ENCODE assay signal across 23 mouse cellular contexts in genomic region chr10:45075491-45076051, GRCm38 (mm10). TPM values are rescaled to one million over a fixed set of nuclear protein-coding genes. Genes with fewer than 3 reads are reported as not detected.
A peak's percentile ranks its signal among the peaks of the same experiment; 100 is the strongest.
DNase-seq lines count a peak whose midpoint lies in the region; ATAC-seq lines count a peak whose summit lies in the region.
"Had no signal": no experiment of that assay in that cellular context is flagged by ENCODE, and none has a peak within 500 bp of the region (broad histone marks: within the 10 kb centered on the region; RNA-seq: fewer than 3 reads in every experiment).

No protein-coding gene starts in this region.

- peaks cover 31% of the 10 kb centered on the region for H3K36me3 ChIP-seq in heart, embryonic 12.5 days
- H3K36me3 ChIP-seq in midbrain, embryonic 11.5 days (ENCODE audit: control insufficient read depth, insufficient read depth, low read length) = no peaks in the 10 kb centered on the region
- H3K36me3 ChIP-seq in midbrain, embryonic 13.5 days = peaks cover 36% of the 10 kb centered on the region

- H3K9me3 ChIP-seq in heart, embryonic 12.5 days (replicated peaks) = no peaks in the 10 kb centered on the region
- no peaks in the 10 kb centered on the region for H3K9me3 ChIP-seq in midbrain, embryonic 11.5 days (ENCODE audit: control insufficient read depth, low read length)
- no peaks in the 10 kb centered on the region for H3K9me3 ChIP-seq in midbrain, embryonic 13.5 days
- H3K9me3 ChIP-seq: embryonic facial prominence, embryonic 12.5 days; intestine, embryonic 15.5 days; limb, embryonic 13.5 days; liver, embryonic 13.5 days had no signal

- H3K9ac ChIP-seq in heart, embryonic 12.5 days = peak overlapping the region; percentile 23; the same call in 1 of the 2 replicates
- no peak overlapping the region for H3K9ac ChIP-seq in midbrain, embryonic 11.5 days (ENCODE audit: low read length)
- H3K9ac ChIP-seq in midbrain, embryonic 13.5 days (replicated peaks) = no peak overlapping the region
- H3K9ac ChIP-seq: embryonic facial prominence, embryonic 12.5 days; intestine, embryonic 15.5 days; limb, embryonic 13.5 days; liver, embryonic 13.5 days; lung, embryonic 14.5 days had no signal

- H3K4me3 ChIP-seq in heart, embryonic 12.5 days = no peak overlapping the region
- H3K4me3 ChIP-seq in midbrain, embryonic 11.5 days (ENCODE audit: low read depth, low read length) = no peak overlapping the region
- no peak overlapping the region for H3K4me3 ChIP-seq in midbrain, embryonic 13.5 days (replicated peaks)
- H3K4me3 ChIP-seq: embryonic facial prominence, embryonic 12.5 days; erythroblast, embryonic 14.5 days; intestine, embryonic 15.5 days; limb, embryonic 13.5 days; liver, embryonic 13.5 days had no signal

- H3K27ac ChIP-seq in heart, embryonic 12.5 days (ENCODE audit: poor library complexity, severe bottlenecking) = 0 out of 2 replicates have a peak overlapping the region, but pooled peaks have one; percentile 15
- H3K27ac ChIP-seq in midbrain, embryonic 11.5 days (ENCODE audit: low read depth, low read length) = no peak overlapping the region
- no peak overlapping the region for H3K27ac ChIP-seq in midbrain, embryonic 13.5 days
- H3K27ac ChIP-seq: embryonic facial prominence, embryonic 12.5 days; intestine, embryonic 15.5 days; limb, embryonic 13.5 days; liver, embryonic 13.5 days had no signal

- H3K4me1 ChIP-seq in heart, embryonic 12.5 days (replicated peaks) = peaks cover 53% of the 10 kb centered on the region
- H3K4me1 ChIP-seq in midbrain, embryonic 11.5 days (ENCODE audit: control insufficient read depth, insufficient read depth, low read length) = 0 out of 2 replicates have a peak, but pooled peaks cover 3% of the 10 kb centered on the region
- peaks cover 26% of the 10 kb centered on the region for H3K4me1 ChIP-seq in midbrain, embryonic 13.5 days (replicated peaks)
- H3K4me1 ChIP-seq: embryonic facial prominence, embryonic 12.5 days had no signal

- H3K4me2 ChIP-seq in heart, embryonic 12.5 days = no peak overlapping the region
- no peak overlapping the region for H3K4me2 ChIP-seq in midbrain, embryonic 11.5 days
- no peak overlapping the region for H3K4me2 ChIP-seq in midbrain, embryonic 13.5 days (replicated peaks)
- H3K4me2 ChIP-seq: embryonic facial prominence, embryonic 12.5 days; intestine, embryonic 15.5 days; limb, embryonic 13.5 days; liver, embryonic 13.5 days; lung, embryonic 14.5 days had no signal

- no peak for DNase-seq in heart, adult 9 months (ENCODE audit: low spot score in 2 of 2)
- no peak for DNase-seq in midbrain, embryonic 11.5 days (ENCODE audit: low spot score, missing footprints)
- peak; percentile 22 for DNase-seq in MN1 (ENCODE audit: low spot score)
- no peak for DNase-seq in kidney, postnatal 4 days
- DNase-seq: adrenal gland, postnatal 10 days; cerebellum, adult 9-11 months; gastrocnemius, postnatal 36 days; heart, postnatal 36 days; kidney, adult 9 months; liver, embryonic 13.5 days; lung, embryonic 14.5 days; lung, postnatal 4 days; right cerebral cortex, postnatal 14 days; spleen, adult 18-20 months; thymus, postnatal 36 days had no signal

- no peak; the same call in 1 of the 2 replicates for ATAC-seq in heart, embryonic 12.5 days (ENCODE audit: insufficient number of reproducible peaks, low FRiP score)
- ATAC-seq in midbrain, embryonic 11.5 days (ENCODE audit: low FRiP score) = peak; percentile 19; the same call in 1 of the 2 replicates
- ATAC-seq in midbrain, embryonic 13.5 days = no peak
- 0 out of 2 replicates have a peak, but pooled peaks have one; percentile 23 for ATAC-seq in monocyte, adult 5-6 weeks (replicated peaks; ENCODE audit: insufficient number of reproducible peaks, low FRiP score, low TSS enrichment, poor library complexity, severe bottlenecking)
- ATAC-seq: forebrain, embryonic 14.5 days; intestine, embryonic 15.5 days had no signal

- 48% methylated on average over 5 of the region's 5 CpGs for WGBS in heart, embryonic 12.5 days
- WGBS in midbrain, embryonic 11.5 days = 75% methylated on average over 5 of the region's 5 CpGs
- WGBS in midbrain, embryonic 13.5 days = 64% methylated on average over 5 of the region's 5 CpGs

- H3K27me3 ChIP-seq in heart, embryonic 12.5 days (replicated peaks) = no peaks in the 10 kb centered on the region
- H3K27me3 ChIP-seq in midbrain, embryonic 11.5 days (ENCODE audit: control insufficient read depth, insufficient read depth, low read length) = no peaks in the 10 kb centered on the region
- no peaks in the 10 kb centered on the region for H3K27me3 ChIP-seq in midbrain, embryonic 13.5 days
- H3K27me3 ChIP-seq: embryonic facial prominence, embryonic 12.5 days; intestine, embryonic 15.5 days; limb, embryonic 13.5 days; liver, embryonic 13.5 days had no signal

RNA-seq across cellular contexts. Expression of gene Prep, which starts 8.6 kb away (rescaled TPM):
- 29.9 and 31.0 TPM in 2 replicates for polyA plus RNA-seq in heart, embryonic 12.5 days (2016; fragmentation: Nextera tagmentation; extraction: Ambion mirVana)
- polyA plus RNA-seq in midbrain, embryonic 11.5 days (2014; fragmentation: Nextera tagmentation; extraction: Ambion mirVana) = 27.3 and 29.2 TPM in 2 replicates
- 23.0 and 25.0 TPM in 2 replicates for polyA plus RNA-seq in midbrain, embryonic 13.5 days (2015; fragmentation: Nextera tagmentation; extraction: Ambion mirVana)
- 6.9 to 8.3 TPM (median 8.2 TPM) in 3 replicates for total RNA-seq in monocyte, adult 5-6 weeks (2017)

Comparison
In these comparisons a context has a peak if more than half of its experiments do, and no peak if none do; other contexts are left out.
1. ATAC-seq: peak in midbrain, embryonic 11.5 days (single experiment) and monocyte, adult 5-6 weeks (single experiment); none in heart, embryonic 12.5 days (single experiment) and midbrain, embryonic 13.5 days (single experiment).